Mouse (Mus musculus) neural tube, embryonic 11.5 days (tissue): Measurements from ENCODE around the gene Rpap2. TPM values are rescaled to one million over a fixed set of nuclear protein-coding genes. Genes with fewer than 3 reads are reported as not detected.

Experiments used
- ATAC-seq: fragments of 200-750 bp; cut with Nextera tagmentation; 2 replicates; pipeline ENCODE4 v1.8.0; 2017; ENCODE audit warnings: moderate number of reproducible peaks, mild to moderate bottlenecking, moderate TSS enrichment, moderate library complexity; ENCODE audit not compliant: insufficient read depth, low FRiP score, low TSS enrichment
- DNase-seq: peaks from one replicate; pipeline ENCODE4 v3.0.0-alpha.2; 2015; ENCODE audit warnings: low spot score
- H3K27ac ChIP-seq: fragments of 300-500 bp; sonication (generic); 2 replicates; pipeline ENCODE4 v1.5.1; 2014; ENCODE audit warnings: low read depth, mild to moderate bottlenecking, low read length
- H3K27me3 ChIP-seq: fragments of 300-500 bp; sonication (generic); 2 replicates; pipeline ENCODE4 v1.6.1; 2014; ENCODE audit warnings: mild to moderate bottlenecking, low read length, mixed read lengths; ENCODE audit not compliant: control insufficient read depth, insufficient read depth
- H3K36me3 ChIP-seq: fragments of 300-500 bp; sonication (generic); 2 replicates; pipeline ENCODE4 v1.6.1; 2014; ENCODE audit warnings: mild to moderate bottlenecking, low read length, moderate library complexity, mixed read lengths; ENCODE audit not compliant: control insufficient read depth, insufficient read depth
- H3K4me1 ChIP-seq: fragments of 300-500 bp; sonication (generic); 2 replicates; pipeline ENCODE4 v1.6.1; 2014; ENCODE audit warnings: low read length, mixed read lengths; ENCODE audit not compliant: control insufficient read depth, insufficient read depth
- H3K4me2 ChIP-seq: fragments of 300-500 bp; sonication (generic); 2 replicates; pipeline ENCODE4 v1.6.1; 2014; ENCODE audit warnings: low read depth, mild to moderate bottlenecking, moderate library complexity
- H3K4me3 ChIP-seq: fragments of 300-500 bp; sonication (generic); 2 replicates; pipeline ENCODE4 v1.5.1; 2014; ENCODE audit warnings: low read depth, low read length
- H3K9ac ChIP-seq: fragments of 300-500 bp; sonication (generic); 2 replicates; pipeline ENCODE4 v1.6.1; 2014; ENCODE audit warnings: mild to moderate bottlenecking, low read length
- H3K9me3 ChIP-seq: fragments of 300-500 bp; sonication (generic); 2 replicates; pipeline ENCODE4 v1.6.1; 2016; ENCODE audit warnings: low read length; ENCODE audit not compliant: control insufficient read depth
- WGBS: fragments of 180-500 bp; shearing (Covaris S2); extraction: QIAGEN DNeasy Blood & Tissue Kit; methylation state at CpG from one replicate; pipeline ENCODE4 v1.1.7; 2014; 5-methylcytosine and 5-hydroxymethylcytosine counted together
- polyA plus RNA-seq: library from polyadenylated mRNA; unstranded; fragments of >200 nt; fragmentation: Nextera tagmentation; extraction: Ambion mirVana; gene quantifications from 2 replicates; pipeline ENCODE4 v1.2.1, GENCODE M21; 2014

Rpap2 gene
- polyA plus RNA-seq, 1 experiment from 2014 or later: 19.6 TPM

DNA sequence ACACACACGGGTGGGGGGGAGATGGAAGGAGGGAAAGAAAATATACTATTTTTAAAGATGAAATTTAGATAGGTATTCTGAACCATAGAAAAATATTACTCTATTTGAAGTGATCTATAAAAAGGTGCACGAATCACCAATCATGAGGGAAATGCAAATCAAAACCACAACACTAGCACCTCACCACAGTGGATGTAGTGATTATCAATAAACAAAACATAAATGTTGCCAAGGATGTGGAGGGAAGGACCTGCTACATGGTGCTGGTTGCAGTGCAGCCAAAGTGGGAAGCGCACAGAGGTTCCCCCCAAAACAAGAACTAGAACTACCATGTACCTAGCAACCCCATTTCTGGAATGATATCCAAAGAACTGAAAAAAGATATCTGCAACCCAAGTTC lies 97.8 kb downstream of the Rpap2 start:
- no peak for ATAC-seq
- H3K27me3 ChIP-seq: no peaks in the 10 kb centered on the region
- no peak overlapping the region for H3K9ac ChIP-seq
- no peaks in the 10 kb centered on the region for H3K36me3 ChIP-seq
- 78% methylated on average over 3 of the region's 3 CpGs for WGBS
- H3K27ac ChIP-seq: no peak overlapping the region
- no peak for DNase-seq
- no peak overlapping the region for H3K4me3 ChIP-seq
- no peak overlapping the region for H3K4me2 ChIP-seq
- no peaks in the 10 kb centered on the region for H3K4me1 ChIP-seq
- H3K9me3 ChIP-seq: no peaks in the 10 kb centered on the region

DNA sequence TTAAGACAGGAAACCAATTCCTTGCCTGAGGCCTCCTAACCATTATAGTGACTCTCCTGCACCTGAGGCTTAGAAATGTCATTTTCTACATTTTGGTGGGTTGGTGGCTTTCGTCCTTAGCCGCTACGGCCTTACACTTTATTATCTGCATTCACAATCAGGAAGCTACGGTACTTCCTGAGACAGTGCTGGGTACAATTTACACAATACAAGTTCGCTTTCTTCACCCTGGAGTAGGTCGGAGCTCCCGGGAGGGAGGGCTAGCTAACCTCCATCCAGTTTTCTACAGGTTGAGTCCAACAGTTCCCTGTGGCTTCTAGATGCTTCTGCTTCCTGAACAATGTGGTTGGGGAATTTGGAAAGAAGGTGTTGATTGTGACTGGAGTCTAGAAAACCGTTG lies 101.7 kb downstream of the Rpap2 start:
- Histone ChIP-seq H3K4me3 (no peak overlapping the region), H3K36me3 (no peaks in the 10 kb centered on the region), H3K9ac (no peak overlapping the region), H3K9me3 (no peaks in the 10 kb centered on the region), H3K27me3 (no peaks in the 10 kb centered on the region), H3K4me1 (no peaks in the 10 kb centered on the region), H3K4me2 (no peak overlapping the region), H3K27ac (no peak overlapping the region)
- DNase-seq: no peak
- no peak for ATAC-seq
- 85% methylated on average over 8 of the region's 8 CpGs for WGBS

DNA sequence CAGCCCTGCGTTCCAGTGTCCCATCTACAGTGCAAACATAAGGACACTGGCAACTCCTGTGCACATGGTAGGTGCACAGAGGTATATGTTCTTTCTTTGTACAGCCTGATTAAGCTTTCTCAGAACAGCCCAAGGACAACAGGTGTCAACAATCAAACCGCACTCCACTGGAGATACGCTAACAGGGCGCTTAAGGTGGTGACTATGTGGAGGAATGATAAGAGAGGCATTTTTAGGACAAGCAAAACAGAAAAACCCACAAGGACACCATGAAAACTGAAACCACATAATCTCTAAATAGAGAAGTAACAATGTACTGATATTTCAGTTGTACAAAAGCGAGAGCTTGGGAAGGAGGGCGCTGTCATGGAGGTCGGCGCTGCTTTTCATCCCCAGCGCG lies 103.7 kb downstream of the Rpap2 start:
- no peak overlapping the region for H3K4me3 ChIP-seq

DNA sequence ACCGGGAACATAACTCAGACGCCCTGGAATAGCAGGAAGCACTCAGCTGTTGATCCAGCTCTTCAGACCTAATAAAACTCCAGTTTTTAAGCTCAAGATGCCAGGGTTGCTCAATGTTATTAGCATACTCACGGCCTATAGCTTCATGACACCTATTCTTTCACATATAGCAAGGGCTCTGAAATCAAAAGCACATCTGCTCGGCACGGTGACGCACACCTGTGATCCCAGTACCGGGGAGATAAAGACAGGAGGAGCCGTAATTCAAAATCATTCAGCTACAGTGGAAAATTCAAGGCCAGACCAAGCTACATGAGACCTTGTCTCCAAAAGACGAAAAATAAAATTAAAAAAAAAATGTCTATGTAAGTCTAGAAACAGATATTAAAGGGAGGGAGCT lies 104.5 kb downstream of the Rpap2 start:
- DNase-seq (no peak), ATAC-seq (no peak)
- Histone ChIP-seq H3K9ac (no peak overlapping the region), H3K9me3 (no peaks in the 10 kb centered on the region), H3K36me3 (no peaks in the 10 kb centered on the region), H3K4me2 (no peak overlapping the region), H3K27me3 (no peaks in the 10 kb centered on the region), H3K27ac (no peak overlapping the region), H3K4me3 (no peak overlapping the region), H3K4me1 (no peaks in the 10 kb centered on the region)
- 87% methylated on average over 9 of the region's 9 CpGs for WGBS

More for the DNA sequence above, 103.7 kb downstream of the Rpap2 start:
- H3K9me3 ChIP-seq: no peaks in the 10 kb centered on the region
- H3K4me2 ChIP-seq: no peak overlapping the region
- H3K4me1 ChIP-seq: no peaks in the 10 kb centered on the region
- no peak overlapping the region for H3K9ac ChIP-seq
- DNase-seq (no peak), ATAC-seq (no peak)
- H3K27ac ChIP-seq: no peak overlapping the region
- no peaks in the 10 kb centered on the region for H3K27me3 ChIP-seq
- no peaks in the 10 kb centered on the region for H3K36me3 ChIP-seq
- 93% methylated on average over 10 of the region's 10 CpGs for WGBS

DNA sequence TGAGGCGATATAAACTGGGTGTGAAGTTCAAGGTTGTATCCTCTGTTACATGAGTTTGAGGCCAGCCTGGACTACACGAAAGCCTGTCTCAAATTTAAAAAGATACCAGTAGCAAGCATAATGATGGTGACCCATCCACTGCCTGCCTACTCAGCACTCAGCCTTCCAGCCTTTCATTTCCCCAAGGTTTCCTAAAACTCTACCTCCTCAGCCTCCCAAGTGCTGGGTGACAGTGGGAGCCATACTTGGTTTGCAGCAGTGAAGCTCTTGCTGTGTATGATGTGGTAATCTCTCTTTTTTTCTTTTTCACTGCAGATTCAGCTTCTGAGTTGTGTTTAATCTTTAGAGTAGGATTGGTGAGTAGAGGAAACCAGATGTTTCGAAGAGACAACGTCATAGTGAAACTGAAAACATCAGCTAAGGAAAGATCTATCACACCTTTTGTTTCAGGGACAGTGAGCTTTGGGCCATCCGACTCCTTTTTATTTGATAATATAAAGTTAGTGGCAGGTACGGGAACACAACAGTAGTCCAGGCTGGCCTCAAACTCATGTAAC lies 106.1 kb downstream of the Rpap2 start:
- Histone ChIP-seq H3K27ac (no peak overlapping the region), H3K4me3 (no peak overlapping the region), H3K27me3 (no peaks in the 10 kb centered on the region), H3K9me3 (no peaks in the 10 kb centered on the region), H3K4me2 (no peak overlapping the region), H3K9ac (no peak overlapping the region), H3K36me3 (no peaks in the 10 kb centered on the region), H3K4me1 (no peaks in the 10 kb centered on the region)
- DNase-seq: no peak
- 84% methylated on average over 6 of the region's 6 CpGs for WGBS
- no peak for ATAC-seq

DNA sequence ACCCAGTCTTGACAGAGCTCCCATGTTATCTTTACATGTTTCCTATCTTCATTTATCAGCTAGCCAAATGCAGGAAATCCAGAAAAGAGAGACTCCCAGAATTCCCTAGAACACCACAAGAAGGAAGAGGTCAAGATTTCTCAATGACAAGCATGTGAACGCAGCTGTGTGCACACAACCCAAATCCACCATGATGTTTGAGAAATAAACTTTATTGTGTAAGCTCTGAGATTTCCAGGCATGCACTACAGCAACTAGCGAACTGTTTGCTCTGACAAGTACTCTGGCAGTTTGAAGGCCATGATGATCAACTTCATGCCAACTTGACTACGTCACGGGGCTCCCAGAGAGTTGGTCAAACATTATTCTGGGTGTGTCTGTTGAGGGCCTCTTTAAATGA lies 108.6 kb downstream of the Rpap2 start:
- 92% methylated on average over 4 of the region's 4 CpGs for WGBS
- ATAC-seq (no peak), DNase-seq (no peak)
- Histone ChIP-seq H3K27me3 (no peaks in the 10 kb centered on the region), H3K9me3 (no peaks in the 10 kb centered on the region), H3K4me2 (no peak overlapping the region), H3K9ac (no peak overlapping the region), H3K4me3 (no peak overlapping the region), H3K27ac (no peak overlapping the region), H3K36me3 (no peaks in the 10 kb centered on the region), H3K4me1 (no peaks in the 10 kb centered on the region)

DNA sequence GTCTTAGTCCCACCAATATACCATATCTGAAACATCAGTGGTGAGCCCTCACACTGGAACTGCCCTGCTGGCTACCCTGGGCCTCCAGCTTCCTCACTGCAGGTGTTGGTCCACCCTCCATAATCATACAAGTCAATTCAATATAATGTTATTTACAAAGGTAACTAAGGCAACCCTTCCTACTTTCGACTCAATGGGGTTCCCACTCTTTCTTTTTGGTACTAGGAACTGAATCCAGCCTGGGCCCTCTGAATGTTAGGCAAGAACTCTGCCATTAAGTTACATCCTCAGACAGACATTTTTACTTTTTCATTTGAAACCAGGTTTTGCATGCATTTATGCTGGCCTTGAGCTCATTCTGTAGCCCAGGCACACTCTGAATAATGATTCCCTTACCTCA lies 109.1 kb downstream of the Rpap2 start:
- ATAC-seq: no peak
- Histone ChIP-seq H3K4me1 (no peaks in the 10 kb centered on the region), H3K27me3 (no peaks in the 10 kb centered on the region), H3K4me2 (no peak overlapping the region), H3K4me3 (no peak overlapping the region), H3K9ac (no peak overlapping the region), H3K36me3 (no peaks in the 10 kb centered on the region), H3K9me3 (no peaks in the 10 kb centered on the region), H3K27ac (no peak overlapping the region)
- DNase-seq: no peak
- 86% methylated on average over 1 of the region's 1 CpGs for WGBS

DNA sequence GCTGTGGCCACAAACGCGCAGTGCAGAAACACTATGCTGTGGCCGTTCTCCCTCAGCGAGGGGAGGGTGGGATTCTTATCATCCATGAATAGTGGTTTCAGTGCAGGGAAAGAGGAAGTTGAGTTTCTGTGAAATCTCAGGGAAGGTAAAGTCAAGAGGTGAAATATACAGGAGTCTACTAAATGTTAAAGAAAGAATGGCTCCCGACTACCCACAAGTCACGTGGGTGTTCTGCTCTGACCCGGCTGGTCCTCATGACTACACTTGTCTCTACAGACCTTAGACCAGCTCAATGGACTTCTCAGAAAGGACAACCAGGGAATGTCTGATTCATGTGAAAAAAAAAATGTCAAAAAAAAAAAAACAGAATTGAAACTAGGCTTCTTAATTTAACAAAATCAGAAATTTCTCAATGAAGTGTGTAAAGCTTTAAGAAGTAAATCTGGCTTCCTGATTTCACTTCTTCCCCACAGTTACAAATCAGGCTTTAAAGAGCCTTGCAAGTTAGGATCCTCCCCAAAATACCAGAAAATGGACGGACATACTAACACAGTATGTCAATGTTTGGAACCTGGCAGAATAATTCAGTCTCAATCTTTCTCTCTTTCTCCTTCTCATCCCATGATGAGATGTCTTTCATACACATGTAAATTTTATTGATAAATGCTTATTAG lies 111.1 kb downstream of the Rpap2 start:
- Histone ChIP-seq H3K4me2 (no peak overlapping the region), H3K4me3 (no peak overlapping the region), H3K4me1 (no peaks in the 10 kb centered on the region), H3K9me3 (no peaks in the 10 kb centered on the region), H3K27ac (no peak overlapping the region), H3K36me3 (no peaks in the 10 kb centered on the region), H3K9ac (no peak overlapping the region), H3K27me3 (no peaks in the 10 kb centered on the region)
- WGBS: 87% methylated on average over 8 of the region's 8 CpGs
- ATAC-seq (no peak), DNase-seq (no peak)
